27 mouse cellular contexts compared by ENCODE assay signal in genomic region chr2:5161908-5162674, GRCm38 (mm10). TPM values are rescaled to one million over a fixed set of nuclear protein-coding genes. Genes with fewer than 3 reads are reported as not detected.
DNase-seq lines count a peak whose midpoint lies in the region; ATAC-seq lines count a peak whose summit lies in the region.
"Had no signal": no experiment of that assay in that cellular context is flagged by ENCODE, and none has a peak within 500 bp of the region (broad histone marks: within the 10 kb centered on the region; RNA-seq: fewer than 3 reads in every experiment).

No protein-coding gene starts in this region.

- intact Hi-C loops in left cerebral cortex, postnatal 14 days (cut with DNase I), result no loop called here
- intact Hi-C loops in left cerebral cortex, postnatal 10 days (cut with DNase I), result loop anchor here (5.0 kb wide), 1 partner anchor 60 kb away; no protein-coding TSS in a partner anchor

- no peaks in the 10 kb centered on the region for H3K9me3 ChIP-seq in hindbrain, embryonic 13.5 days
- H3K9me3 ChIP-seq in forebrain, embryonic 15.5 days, result no peaks in the 10 kb centered on the region
- H3K9me3 ChIP-seq: hindbrain, embryonic 15.5 days; intestine, embryonic 15.5 days; kidney, embryonic 15.5 days; limb, embryonic 15.5 days; midbrain, embryonic 15.5 days; neural tube, embryonic 15.5 days had no signal

- no peak overlapping the region for H3K4me3 ChIP-seq in hindbrain, embryonic 13.5 days
- H3K4me3 ChIP-seq in forebrain, embryonic 15.5 days, result no peak overlapping the region
- H3K4me3 ChIP-seq: hindbrain, embryonic 15.5 days; intestine, embryonic 15.5 days; kidney, embryonic 15.5 days; limb, embryonic 15.5 days; midbrain, embryonic 15.5 days; neural tube, embryonic 15.5 days had no signal

- H3K27me3 ChIP-seq in hindbrain, embryonic 13.5 days, result no peaks in the 10 kb centered on the region
- no peaks in the 10 kb centered on the region for H3K27me3 ChIP-seq in forebrain, embryonic 15.5 days
- H3K27me3 ChIP-seq: hindbrain, embryonic 15.5 days; intestine, embryonic 15.5 days; kidney, embryonic 15.5 days; limb, embryonic 15.5 days; midbrain, embryonic 15.5 days; neural tube, embryonic 15.5 days; Patski had no signal

- H3K27ac ChIP-seq in hindbrain, embryonic 13.5 days, result no peak overlapping the region
- no peak overlapping the region for H3K27ac ChIP-seq in forebrain, embryonic 15.5 days (replicated peaks)
- H3K27ac ChIP-seq: hindbrain, embryonic 15.5 days; intestine, embryonic 15.5 days; kidney, embryonic 15.5 days; limb, embryonic 15.5 days; midbrain, embryonic 15.5 days; neural tube, embryonic 15.5 days had no signal

- H3K4me2 ChIP-seq in hindbrain, embryonic 13.5 days, result no peak overlapping the region
- no peak overlapping the region for H3K4me2 ChIP-seq in forebrain, embryonic 15.5 days (replicated peaks)
- H3K4me2 ChIP-seq: hindbrain, embryonic 15.5 days; intestine, embryonic 15.5 days; kidney, embryonic 15.5 days; limb, embryonic 15.5 days; midbrain, embryonic 15.5 days; neural tube, embryonic 15.5 days had no signal

- no peaks in the 10 kb centered on the region for H3K36me3 ChIP-seq in hindbrain, embryonic 13.5 days
- no peaks in the 10 kb centered on the region for H3K36me3 ChIP-seq in forebrain, embryonic 15.5 days
- H3K36me3 ChIP-seq: hindbrain, embryonic 15.5 days; intestine, embryonic 15.5 days; kidney, embryonic 15.5 days; limb, embryonic 15.5 days; midbrain, embryonic 15.5 days; neural tube, embryonic 15.5 days had no signal

- WGBS in hindbrain, embryonic 13.5 days, result 83% methylated on average over 3 of the region's 3 CpGs
- WGBS in forebrain, embryonic 15.5 days, result 85% methylated on average over 3 of the region's 3 CpGs

- no peak overlapping the region for H3K9ac ChIP-seq in hindbrain, embryonic 13.5 days
- H3K9ac ChIP-seq in forebrain, embryonic 15.5 days (replicated peaks), result no peak overlapping the region
- H3K9ac ChIP-seq: forebrain, postnatal 0 days; hindbrain, embryonic 15.5 days; intestine, embryonic 15.5 days; kidney, embryonic 15.5 days; limb, embryonic 15.5 days; midbrain, embryonic 15.5 days; neural tube, embryonic 15.5 days had no signal

- ATAC-seq in frontal cortex, adult (ENCODE audit: low TSS enrichment), result peak; percentile 50
- ATAC-seq in hindbrain, embryonic 13.5 days (ENCODE audit: low FRiP score), result no peak
- no peak for ATAC-seq in forebrain, embryonic 15.5 days (replicated peaks)
- ATAC-seq: forebrain, postnatal 0 days; lung, postnatal 0 days; Patski had no signal

- no peak for DNase-seq in frontal cortex, postnatal 14 days (ENCODE audit: low spot score in 2 of 2)
- peak; percentile 37 to 51 for DNase-seq in left cerebral cortex, postnatal 14 days (ENCODE audit: low spot score in 2 of 2)
- no peak for DNase-seq in left cerebral cortex, postnatal 10 days (ENCODE audit: extremely low spot score in 1 of 2, low spot score in 2 of 2)
- DNase-seq in c-Kit-positive CD71-positive TER-119-positive erythroid progenitor cells, embryonic 14.5 days (ENCODE audit: low spot score), result peak; percentile 2
- peak; percentile 38 to 66 for DNase-seq in right cerebral cortex, postnatal 10 days (ENCODE audit: low spot score in 2 of 2)
- DNase-seq: adrenal gland, postnatal 10 days; cerebellum, adult 11-12 months; cerebellum, postnatal 14 days; embryo, embryonic 11 days; forebrain, postnatal 0 days; gastrocnemius, postnatal 10 days; heart, adult 18-20 months; heart, postnatal 36 days; kidney, postnatal 4 days; thymus, postnatal 36 days had no signal

- peaks cover 9% of the 10 kb centered on the region; the same call in 1 of the 2 replicates for H3K4me1 ChIP-seq in hindbrain, embryonic 13.5 days (replicated peaks)
- H3K4me1 ChIP-seq in forebrain, embryonic 15.5 days, result no peaks in the 10 kb centered on the region
- H3K4me1 ChIP-seq: hindbrain, embryonic 15.5 days; kidney, embryonic 15.5 days; midbrain, embryonic 15.5 days had no signal

RNA-seq across cellular contexts. Expression of gene Ccdc3, which starts 24.5 kb away (rescaled TPM):
- 10 to 100 TPM; 19.6 to 25.3 TPM for total RNA-seq in left cerebral cortex, postnatal 14 days (2021)
- total RNA-seq in left cerebral cortex, postnatal 10 days (2021), result 10 to 100 TPM; 10.2 to 11.9 TPM
- 11.3 and 12.5 TPM in 2 replicates for polyA plus RNA-seq in hindbrain, embryonic 13.5 days (2015; fragmentation: Nextera tagmentation; extraction: Ambion mirVana)
- 3.4 and 3.8 TPM in 2 replicates for polyA plus RNA-seq in forebrain, embryonic 15.5 days (2015; fragmentation: Nextera tagmentation; extraction: Ambion mirVana)
- total RNA-seq: megakaryocyte, adult 5-6 weeks had no signal

Comparison
In these comparisons a context has a peak if more than half of its experiments do, and no peak if none do; other contexts are left out.
1. DNase-seq: peak in left cerebral cortex, postnatal 14 days (2 of 2), c-Kit-positive CD71-positive TER-119-positive erythroid progenitor cells, embryonic 14.5 days (single experiment) and right cerebral cortex, postnatal 10 days (2 of 2); none in frontal cortex, postnatal 14 days (0 of 2) and left cerebral cortex, postnatal 10 days (0 of 2).